Mouse (Mus musculus): ENCODE measurements at regions not wholly inside any gene's neighbourhood (a gene's known extent, or its start where the extent isn't known, plus 50 kb on each side); places are given as distances from the start of the nearest gene placed in this dataset.
"Not testable (repeated sequence)": the region's sequence is repeated elsewhere in the genome, so short reads cannot be mapped to it uniquely, and the experiment has no call there.

- no peak for ATAC-seq (replicated peaks; ENCODE audit: low FRiP score, low TSS enrichment, poor library complexity, severe bottlenecking)
These were observed 290.9 kb upstream of the Ift57 start for GRCm38 (mm10) chr16:49407956-49408795.

- ATAC-seq (replicated peaks; ENCODE audit: low FRiP score, low TSS enrichment, poor library complexity, severe bottlenecking): no peak
These were observed 289.8 kb upstream of the Ift57 start for GRCm38 (mm10) chr16:49409235-49409634.

- ATAC-seq (replicated peaks; ENCODE audit: low FRiP score, low TSS enrichment, poor library complexity, severe bottlenecking): no peak
These were observed 268.7 kb upstream of the Ift57 start for GRCm38 (mm10) chr16:49430296-49430695.

- no peak for ATAC-seq (replicated peaks; ENCODE audit: low FRiP score, low TSS enrichment, poor library complexity, severe bottlenecking)
These were observed 267.1 kb upstream of the Ift57 start for GRCm38 (mm10) chr16:49431902-49432301.

GRCm38 (mm10) chr16:49441225-49441624 lies 257.8 kb upstream of the Ift57 start:
- ATAC-seq (replicated peaks; ENCODE audit: low FRiP score, low TSS enrichment, poor library complexity, severe bottlenecking): peak; percentile 55; the same call in 1 of the 2 replicates

GRCm38 (mm10) chr16:49447356-49447755 lies 251.7 kb upstream of the Ift57 start:
- not testable (repeated sequence) for ATAC-seq (replicated peaks; ENCODE audit: low FRiP score, low TSS enrichment, poor library complexity, severe bottlenecking)

GRCm38 (mm10) chr16:49493881-49494280 lies 205.2 kb upstream of the Ift57 start:
- no peak for ATAC-seq (replicated peaks; ENCODE audit: low FRiP score, low TSS enrichment, poor library complexity, severe bottlenecking)

GRCm38 (mm10) chr16:49497521-49498010 lies 201.5 kb upstream of the Ift57 start:
- no peak for ATAC-seq (replicated peaks; ENCODE audit: low FRiP score, low TSS enrichment, poor library complexity, severe bottlenecking)

- ATAC-seq (replicated peaks; ENCODE audit: low FRiP score, low TSS enrichment, poor library complexity, severe bottlenecking): peak; percentile 88
These were observed 198.2 kb upstream of the Ift57 start for GRCm38 (mm10) chr16:49500818-49501217.

- peak; percentile 78 for ATAC-seq (replicated peaks; ENCODE audit: low FRiP score, low TSS enrichment, poor library complexity, severe bottlenecking)
These were observed 195.1 kb upstream of the Ift57 start for GRCm38 (mm10) chr16:49503897-49504413.

GRCm38 (mm10) chr16:49504669-49505068 lies 194.4 kb upstream of the Ift57 start:
- no peak for ATAC-seq (replicated peaks; ENCODE audit: low FRiP score, low TSS enrichment, poor library complexity, severe bottlenecking)

- ATAC-seq (replicated peaks; ENCODE audit: low FRiP score, low TSS enrichment, poor library complexity, severe bottlenecking): no peak
These were observed 193.8 kb upstream of the Ift57 start for GRCm38 (mm10) chr16:49505271-49505670.

GRCm38 (mm10) chr16:49518844-49519243 lies 180.2 kb upstream of the Ift57 start:
- ATAC-seq (replicated peaks; ENCODE audit: low FRiP score, low TSS enrichment, poor library complexity, severe bottlenecking): no peak

GRCm38 (mm10) chr16:49520411-49520810 lies 178.6 kb upstream of the Ift57 start:
- ATAC-seq (replicated peaks; ENCODE audit: low FRiP score, low TSS enrichment, poor library complexity, severe bottlenecking): no peak

GRCm38 (mm10) chr16:49521685-49522084 lies 177.3 kb upstream of the Ift57 start:
- ATAC-seq (replicated peaks; ENCODE audit: low FRiP score, low TSS enrichment, poor library complexity, severe bottlenecking): no peak

- ATAC-seq (replicated peaks; ENCODE audit: low FRiP score, low TSS enrichment, poor library complexity, severe bottlenecking): no peak
These were observed 176.5 kb upstream of the Ift57 start for GRCm38 (mm10) chr16:49522576-49522975.

- not testable (repeated sequence) for ATAC-seq (replicated peaks; ENCODE audit: low FRiP score, low TSS enrichment, poor library complexity, severe bottlenecking)
These were observed 170.4 kb upstream of the Ift57 start for GRCm38 (mm10) chr16:49528618-49529017.

- ATAC-seq (replicated peaks; ENCODE audit: low FRiP score, low TSS enrichment, poor library complexity, severe bottlenecking): 0 out of 2 replicates have a peak, but pooled peaks have one; percentile 70
These were observed 170.0 kb upstream of the Ift57 start for GRCm38 (mm10) chr16:49529060-49529459.

- no peak for ATAC-seq (replicated peaks; ENCODE audit: low FRiP score, low TSS enrichment, poor library complexity, severe bottlenecking)
These were observed 169.0 kb upstream of the Ift57 start for GRCm38 (mm10) chr16:49530051-49530450.

- no peak for ATAC-seq (replicated peaks; ENCODE audit: low FRiP score, low TSS enrichment, poor library complexity, severe bottlenecking)
These were observed 166.9 kb upstream of the Ift57 start for GRCm38 (mm10) chr16:49532071-49532686.
